Mouse (Mus musculus) neural tube, embryonic 10.5 days (tissue): Measurements from ENCODE around the gene Cyp46a1.

Experiments used
- DNase-seq: peaks from one replicate; pipeline ENCODE4 v3.0.0-alpha.2; 2017; ENCODE audit warnings: low spot score; ENCODE audit errors: extremely low spot score

Cyp46a1 gene

GRCm38 (mm10) chr12:108398681-108399080 lies 64.5 kb downstream of the Cyp46a1 start:
- no peak for DNase-seq

- DNase-seq = no peak
Observed at GRCm38 (mm10) chr12:108399191-108399590, 65.0 kb downstream of the Cyp46a1 start.

- DNase-seq = no peak
Observed at GRCm38 (mm10) chr12:108400951-108401350, 66.8 kb downstream of the Cyp46a1 start.

GRCm38 (mm10) chr12:108403957-108404356 lies 69.8 kb downstream of the Cyp46a1 start:
- DNase-seq = no peak

GRCm38 (mm10) chr12:108409100-108409499 lies 74.9 kb downstream of the Cyp46a1 start:
- DNase-seq = no peak

GRCm38 (mm10) chr12:108410416-108411208 lies 76.4 kb downstream of the Cyp46a1 start:
- DNase-seq = no peak
